Mouse (Mus musculus): ENCODE measurements at regions not wholly inside any gene's neighbourhood (a gene's known extent, or its start where the extent isn't known, plus 50 kb on each side); places are given as distances from the start of the nearest gene placed in this dataset.
"Not testable (repeated sequence)": the region's sequence is repeated elsewhere in the genome, so short reads cannot be mapped to it uniquely, and the experiment has no call there.

- ATAC-seq (replicated peaks; ENCODE audit: low FRiP score, low TSS enrichment, poor library complexity, severe bottlenecking): no peak
Measured at GRCm38 (mm10) chr1:88752332-88752731, 50.3 kb upstream of the Arl4c start.

- ATAC-seq (replicated peaks; ENCODE audit: low FRiP score, low TSS enrichment, poor library complexity, severe bottlenecking): peak; percentile 73; the same call in 1 of the 2 replicates
Measured at GRCm38 (mm10) chr1:88756658-88757057, 54.6 kb upstream of the Arl4c start.

- no peak for ATAC-seq (replicated peaks; ENCODE audit: low FRiP score, low TSS enrichment, poor library complexity, severe bottlenecking)
Measured at GRCm38 (mm10) chr1:88757162-88757561, 55.1 kb upstream of the Arl4c start.

DNA sequence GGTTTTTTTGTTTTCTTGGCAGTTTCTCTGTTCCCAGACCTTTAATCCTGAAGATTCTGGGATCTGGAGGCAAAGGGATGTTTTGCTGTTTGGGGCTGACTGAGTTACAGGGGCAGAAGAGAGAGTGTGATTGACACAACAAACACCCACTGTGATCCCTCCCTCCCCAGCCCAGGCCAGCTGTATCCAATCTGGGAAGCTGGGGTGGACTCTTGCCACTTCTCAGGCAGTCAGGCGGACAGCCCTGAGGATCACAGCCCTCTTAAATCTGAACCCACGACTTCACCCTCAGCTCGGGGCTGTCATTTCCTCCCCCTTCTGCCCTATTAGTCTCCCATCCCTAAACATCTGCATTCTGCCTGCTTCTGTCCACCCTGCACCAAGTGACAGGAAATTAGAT, 55.7 kb upstream of the Arl4c start:
- no peak for ATAC-seq (replicated peaks; ENCODE audit: low FRiP score, low TSS enrichment, poor library complexity, severe bottlenecking)

DNA sequence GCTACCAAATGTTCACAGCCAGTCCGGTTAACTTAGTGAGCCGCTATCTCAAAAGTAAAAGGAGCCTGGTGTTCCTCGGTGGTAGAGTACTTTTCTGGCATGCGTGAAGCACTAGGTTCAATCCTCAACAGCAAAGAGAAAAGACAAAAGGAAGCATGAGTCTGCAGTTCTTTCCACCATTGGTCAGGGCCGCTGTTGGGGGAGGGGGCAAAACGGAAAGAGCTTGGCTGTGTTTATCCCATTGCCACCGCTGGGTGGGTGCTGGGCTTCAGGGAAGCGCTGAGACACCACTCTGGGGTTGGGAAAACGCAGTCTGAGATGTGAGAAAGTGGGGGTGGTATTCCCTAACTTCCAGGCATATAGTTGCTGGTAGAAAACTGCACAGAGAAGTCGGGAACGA, 58.6 kb upstream of the Arl4c start:
- ATAC-seq (replicated peaks; ENCODE audit: low FRiP score, low TSS enrichment, poor library complexity, severe bottlenecking): no peak

- ATAC-seq (replicated peaks; ENCODE audit: low FRiP score, low TSS enrichment, poor library complexity, severe bottlenecking): no peak
Measured at GRCm38 (mm10) chr1:88761121-88761520, 59.1 kb upstream of the Arl4c start.

DNA sequence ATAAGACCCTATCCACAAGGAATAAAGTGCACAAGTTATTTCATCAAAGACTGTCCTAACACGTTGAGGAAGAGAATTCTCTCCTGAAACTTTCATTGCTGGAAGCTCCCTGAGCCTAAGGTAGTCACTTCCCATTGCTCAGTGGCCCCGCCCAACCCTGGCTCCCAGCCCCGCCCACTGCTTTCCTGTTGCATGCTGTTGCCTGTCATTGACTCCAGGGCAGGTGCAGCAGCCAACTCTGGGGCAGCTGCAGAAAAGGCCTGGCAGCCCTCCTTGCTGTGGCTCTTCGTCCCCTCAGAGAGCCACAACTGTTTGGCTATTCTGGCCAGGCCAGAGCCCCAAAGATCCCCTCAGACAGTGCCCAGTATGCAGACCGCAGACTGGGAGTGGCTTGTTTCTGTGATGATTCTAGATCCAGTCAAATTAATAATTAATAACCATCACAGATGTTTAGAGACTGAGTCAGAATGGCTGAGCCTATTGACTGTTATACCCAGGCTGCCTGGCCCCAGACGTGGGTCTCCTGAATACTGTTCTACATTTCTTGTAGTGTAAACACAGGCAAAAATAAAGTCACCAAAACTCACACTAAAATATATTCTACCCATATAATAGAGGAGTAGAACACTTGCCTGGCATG, 61.8 kb upstream of the Arl4c start:
- no peak for ATAC-seq (replicated peaks; ENCODE audit: low FRiP score, low TSS enrichment, poor library complexity, severe bottlenecking)

GRCm38 (mm10) chr1:88764478-88764877, 62.5 kb upstream of the Arl4c start:
- no peak for ATAC-seq (replicated peaks; ENCODE audit: low FRiP score, low TSS enrichment, poor library complexity, severe bottlenecking)

DNA sequence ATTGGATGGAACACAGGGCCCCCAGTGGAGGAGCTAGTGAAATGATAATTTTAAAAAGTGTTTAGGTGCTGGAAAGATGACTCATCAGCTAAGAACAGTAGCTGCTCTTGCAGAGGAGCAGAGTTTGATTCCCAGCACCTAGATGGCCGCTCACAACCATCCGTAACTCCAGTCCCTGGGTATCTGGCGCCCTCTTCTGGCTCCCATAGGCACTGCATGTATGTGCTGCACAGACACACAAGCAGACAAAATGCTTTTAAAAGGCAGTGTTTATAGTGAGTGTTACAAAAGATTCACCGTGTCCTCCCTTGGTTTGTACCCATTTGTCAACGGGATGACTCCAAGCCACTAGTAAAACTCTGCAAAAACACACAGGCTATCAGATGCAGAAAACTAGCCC, 75.0 kb upstream of the Arl4c start:
- no peak for ATAC-seq (replicated peaks; ENCODE audit: low FRiP score, low TSS enrichment, poor library complexity, severe bottlenecking)

GRCm38 (mm10) chr1:88780262-88780661, 78.2 kb upstream of the Arl4c start:
- ATAC-seq (replicated peaks; ENCODE audit: low FRiP score, low TSS enrichment, poor library complexity, severe bottlenecking): no peak

DNA sequence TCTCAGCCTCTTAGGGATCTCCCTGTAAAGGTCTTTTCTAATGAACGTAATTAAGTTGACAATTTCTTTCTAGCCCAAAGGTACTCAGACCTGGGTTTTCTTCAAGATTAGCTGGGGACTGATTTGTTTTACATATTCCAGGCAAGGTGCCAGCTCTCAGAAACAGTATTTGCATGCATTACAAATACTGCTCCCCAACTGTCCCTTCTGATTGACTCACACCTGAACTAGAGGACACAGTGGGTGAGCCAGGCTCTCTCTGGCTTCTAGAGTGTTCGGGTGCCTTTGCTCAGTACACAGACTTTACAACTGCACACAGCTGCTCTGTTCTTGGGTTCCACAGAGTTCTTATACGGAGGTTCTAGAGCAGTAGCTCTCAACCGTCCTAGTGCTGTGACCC, 81.1 kb upstream of the Arl4c start:
- no peak for ATAC-seq (replicated peaks; ENCODE audit: low FRiP score, low TSS enrichment, poor library complexity, severe bottlenecking)

DNA sequence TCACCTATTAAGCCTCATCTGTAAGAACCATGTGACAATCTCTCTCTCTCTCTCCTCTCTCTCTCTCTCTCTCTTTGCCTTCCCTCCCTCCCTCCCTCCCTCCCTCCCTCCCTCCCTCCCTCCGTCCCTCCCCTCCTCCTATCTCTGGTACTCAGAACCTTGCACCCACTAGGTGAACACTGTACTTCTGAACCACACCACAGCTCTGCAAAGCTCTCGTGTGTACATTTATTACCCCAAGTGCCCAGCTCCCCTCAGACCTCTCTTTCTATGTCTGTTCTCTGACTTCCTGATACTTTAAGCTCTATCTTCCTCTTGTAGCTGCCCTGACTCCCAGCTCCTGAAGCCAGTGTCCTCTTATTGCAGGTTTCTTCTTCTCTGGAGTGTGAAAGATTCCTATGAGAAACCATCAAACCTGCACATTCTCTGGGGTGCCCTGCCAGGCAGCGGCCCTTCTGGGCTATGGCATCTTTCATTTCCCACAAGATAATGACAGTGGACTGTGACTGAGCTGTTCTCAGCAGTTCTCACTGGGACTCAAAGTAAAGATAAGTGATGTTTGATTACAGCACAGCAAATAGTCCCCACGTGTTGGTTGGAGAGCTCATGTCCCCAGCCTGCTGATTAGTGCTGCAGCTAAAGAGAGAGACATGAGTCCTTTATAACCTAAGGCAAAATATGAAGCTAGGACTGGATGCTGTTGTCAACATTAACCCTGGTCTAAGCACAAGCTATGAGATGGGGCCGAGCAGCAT, 83.0 kb upstream of the Arl4c start:
- no peak for ATAC-seq (replicated peaks; ENCODE audit: low FRiP score, low TSS enrichment, poor library complexity, severe bottlenecking)

DNA sequence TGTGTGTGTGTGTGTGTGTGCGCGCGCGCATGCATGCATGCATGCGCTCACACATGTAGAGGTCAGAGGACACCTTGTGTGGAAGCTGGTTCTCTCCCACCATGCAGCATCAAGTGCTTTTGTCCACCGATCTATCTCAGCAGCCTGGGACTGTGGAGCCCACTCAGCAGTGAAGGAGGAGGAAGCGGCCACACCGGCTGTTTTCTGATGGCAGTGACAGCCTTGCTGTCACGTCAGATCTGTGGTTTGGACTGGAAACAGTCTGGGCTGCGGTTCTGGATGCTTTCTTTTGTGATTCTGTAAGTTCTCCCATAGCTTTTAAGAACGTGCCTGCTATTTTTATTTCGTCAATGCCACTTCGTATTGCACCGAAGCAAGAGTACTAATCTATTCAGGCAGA, 84.0 kb upstream of the Arl4c start:
- ATAC-seq (replicated peaks; ENCODE audit: low FRiP score, low TSS enrichment, poor library complexity, severe bottlenecking): no peak

DNA sequence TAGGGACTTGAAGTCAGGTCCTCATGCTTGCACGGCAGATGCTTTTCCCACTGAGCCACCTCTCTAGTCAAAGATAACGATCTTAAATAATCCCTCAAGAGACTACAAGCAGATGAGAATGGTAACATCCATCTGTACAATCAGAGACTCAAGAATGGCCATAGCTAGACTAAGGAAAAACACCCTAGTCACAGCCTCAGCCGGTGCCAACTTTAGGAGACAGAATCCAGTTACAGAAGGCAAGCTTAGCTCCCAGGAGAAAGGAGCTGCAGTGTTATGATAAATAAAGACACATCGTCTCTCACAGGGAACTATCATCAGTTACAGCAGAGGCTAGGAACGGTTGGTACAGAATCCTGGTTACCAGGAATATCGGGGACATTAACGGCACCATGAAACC, 88.7 kb upstream of the Arl4c start:
- no peak for ATAC-seq (replicated peaks; ENCODE audit: low FRiP score, low TSS enrichment, poor library complexity, severe bottlenecking)

DNA sequence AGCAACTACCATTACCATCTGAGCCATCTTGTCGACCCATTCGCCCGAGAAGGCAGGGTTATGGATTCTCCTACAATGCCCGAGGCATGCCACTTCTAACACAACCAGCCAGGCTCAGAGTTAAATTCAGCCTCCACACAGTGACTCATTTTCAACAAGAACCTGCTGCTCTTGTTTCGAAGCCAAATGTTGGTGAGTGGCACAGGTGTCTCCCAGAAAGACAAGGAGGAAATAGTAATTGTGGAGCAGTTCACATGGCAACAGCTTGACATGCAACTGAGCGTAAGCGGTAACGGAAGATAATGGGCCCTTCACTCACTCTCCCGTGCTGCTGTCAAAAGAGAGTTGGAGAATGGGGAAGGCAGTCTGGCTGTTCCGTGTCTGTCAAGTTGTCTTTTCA, 92.9 kb upstream of the Arl4c start:
- no peak for ATAC-seq (replicated peaks; ENCODE audit: low FRiP score, low TSS enrichment, poor library complexity, severe bottlenecking)

- no peak for ATAC-seq (replicated peaks; ENCODE audit: low FRiP score, low TSS enrichment, poor library complexity, severe bottlenecking)
Measured at GRCm38 (mm10) chr1:88798473-88798872, 96.5 kb upstream of the Arl4c start.

DNA sequence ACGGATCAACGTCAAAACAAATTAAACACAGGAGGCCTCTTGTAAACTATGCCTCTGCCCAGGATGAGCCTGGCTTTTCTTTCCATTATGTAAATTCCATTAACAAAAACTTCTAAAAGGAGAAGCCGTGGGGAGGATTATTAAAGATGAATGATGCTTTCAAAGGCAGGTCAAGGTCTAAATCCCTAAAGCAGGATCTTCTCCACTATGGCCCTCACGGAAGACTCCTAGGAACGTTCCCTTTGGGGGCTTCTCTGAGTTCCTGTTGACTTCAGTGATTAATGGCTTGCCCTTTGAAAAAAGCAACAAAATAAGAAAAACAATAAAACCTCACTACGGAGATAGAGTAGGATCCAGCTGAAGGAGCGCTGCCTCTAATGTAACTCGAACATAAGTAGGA, 96.9 kb upstream of the Arl4c start:
- no peak for ATAC-seq (replicated peaks; ENCODE audit: low FRiP score, low TSS enrichment, poor library complexity, severe bottlenecking)

DNA sequence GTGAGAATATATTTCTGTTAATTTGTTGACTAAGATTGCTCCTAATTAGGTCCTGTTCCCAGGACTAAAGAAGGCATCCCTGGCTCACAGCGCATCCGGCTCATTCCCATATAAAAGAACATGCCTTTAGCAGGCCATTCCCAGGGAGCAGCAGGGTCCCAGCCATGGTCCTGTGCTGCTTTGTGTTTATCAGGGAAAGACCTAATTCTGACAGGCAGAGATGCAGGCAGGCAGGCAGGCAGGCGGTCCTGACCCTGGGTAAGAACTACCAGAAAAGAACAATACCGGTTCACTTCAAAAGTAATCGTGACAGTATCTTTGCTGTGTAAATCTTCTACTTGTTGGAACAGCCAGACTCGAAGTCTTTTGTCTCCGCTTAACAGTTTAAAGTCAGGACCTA, 97.3 kb upstream of the Arl4c start:
- ATAC-seq (replicated peaks; ENCODE audit: low FRiP score, low TSS enrichment, poor library complexity, severe bottlenecking): no peak

DNA sequence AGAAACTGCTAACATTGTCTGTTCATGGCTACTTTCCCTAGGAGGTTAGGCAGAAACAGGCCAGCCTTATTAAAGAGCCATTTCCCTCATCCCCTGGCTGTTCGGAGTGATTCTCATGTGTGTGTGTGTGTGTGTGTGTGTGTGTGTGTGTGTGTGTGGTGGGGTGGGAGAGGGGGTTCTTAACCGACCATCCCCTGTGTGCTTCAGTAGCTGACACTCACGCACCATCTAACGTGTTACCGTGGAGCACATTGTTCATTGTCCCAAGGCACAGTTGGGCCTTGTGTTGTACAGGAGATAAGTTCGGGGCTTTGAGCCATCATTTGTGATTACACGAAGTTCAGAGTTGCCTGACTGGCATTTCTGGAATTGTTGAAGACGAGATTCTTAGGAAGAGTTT, 97.8 kb upstream of the Arl4c start:
- no peak for ATAC-seq (replicated peaks; ENCODE audit: low FRiP score, low TSS enrichment, poor library complexity, severe bottlenecking)

DNA sequence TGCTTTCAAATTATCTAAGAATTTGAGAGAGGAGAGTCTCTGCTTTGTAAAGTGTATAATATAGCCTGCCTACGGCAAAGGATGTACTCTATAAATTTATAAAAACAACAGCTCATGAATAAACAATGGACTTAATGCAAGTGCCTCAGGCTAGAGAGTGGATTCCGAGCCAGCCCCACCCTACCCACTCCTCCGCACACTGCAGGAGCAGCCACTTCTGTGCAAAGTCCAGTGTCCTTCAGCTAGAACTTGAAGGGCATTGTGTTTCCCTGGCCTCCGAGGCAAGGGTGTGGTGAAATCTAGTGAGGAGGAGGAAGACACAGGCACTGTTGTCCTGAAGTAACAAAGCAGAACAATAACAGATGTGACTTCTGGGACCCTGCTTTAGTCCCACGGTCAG, 98.4 kb upstream of the Arl4c start:
- no peak for ATAC-seq (replicated peaks; ENCODE audit: low FRiP score, low TSS enrichment, poor library complexity, severe bottlenecking)

DNA sequence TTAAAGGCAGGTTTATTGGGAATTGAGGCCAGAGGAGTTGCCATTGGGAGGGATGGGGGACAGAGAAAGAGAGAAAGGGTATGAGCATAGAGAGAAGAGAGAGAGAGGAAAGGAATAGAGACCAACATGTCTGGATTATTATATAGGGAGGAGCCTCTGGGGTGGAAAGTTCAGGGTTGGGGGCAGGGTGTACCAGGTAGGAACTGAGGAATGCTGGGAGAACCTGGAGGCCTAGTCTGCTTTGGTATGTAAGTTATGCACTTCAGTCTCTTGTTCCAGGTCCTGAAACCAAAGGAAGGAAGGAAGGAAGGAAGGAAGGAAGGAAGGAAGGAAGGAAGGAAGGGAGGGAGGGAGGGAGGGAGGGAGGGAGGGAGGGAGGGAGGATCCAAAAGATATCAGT, 99.1 kb upstream of the Arl4c start:
- ATAC-seq (replicated peaks; ENCODE audit: low FRiP score, low TSS enrichment, poor library complexity, severe bottlenecking): not testable (repeated sequence)
